Mouse (Mus musculus) liver, embryonic 14.5 days (tissue): ENCODE data around the gene Creg1. TPM values are rescaled to one million over a fixed set of nuclear protein-coding genes. Genes with fewer than 3 reads are reported as not detected.
A peak's percentile ranks its signal among the peaks of the same experiment; 100 is the strongest.

ENCODE experiments used
- ATAC-seq: fragments of 200-750 bp; cut with Nextera tagmentation; 2 replicates; pipeline ENCODE4 v1.8.0; 2017; ENCODE audit warnings: moderate number of reproducible peaks, mild to moderate bottlenecking, moderate library complexity; ENCODE audit not compliant: insufficient read depth
- DNase-seq, 3 experiments: peaks; one replicate each; pipeline ENCODE4 v3.0.0-alpha.2; 2012 to 2013; ENCODE audit warnings: low read depth in 3 of 3, low spot score in 3 of 3
- H3K27ac ChIP-seq: fragments of 300-500 bp; sonication (generic); 2 replicates; pipeline ENCODE4 v1.5.1; 2014; ENCODE audit warnings: moderate library complexity, mild to moderate bottlenecking, control low read depth, inconsistent platforms
- H3K27me3 ChIP-seq: fragments of 300-500 bp; sonication (generic); 2 replicates; pipeline ENCODE4 v1.6.1; 2014; ENCODE audit warnings: mild to moderate bottlenecking, low read length, moderate library complexity; ENCODE audit not compliant: control insufficient read depth, insufficient read depth
- H3K36me3 ChIP-seq: fragments of 300-500 bp; sonication (generic); replicated peaks from 2 replicates; pipeline ENCODE4 v1.6.1; 2014; ENCODE audit warnings: low read depth; ENCODE audit not compliant: control insufficient read depth, insufficient read depth
- H3K4me1 ChIP-seq, 2 experiments: fragments of 200-500 bp in 1 of 2; fragments of 300-500 bp in 1 of 2; sonication (generic) in 1 of 2; replicated peaks; 2 replicates each; pipeline ENCODE4 v1.6.1; 2012 to 2014; ENCODE audit warnings: antibody characterized with exemption in 1 of 2, inconsistent platforms in 1 of 2, low read length in 1 of 2; ENCODE audit not compliant: control insufficient read depth in 2 of 2, insufficient read depth in 2 of 2
- H3K4me2 ChIP-seq: fragments of 300-500 bp; sonication (generic); 2 replicates; pipeline ENCODE4 v1.6.1; 2014; ENCODE audit warnings: low read depth, mild to moderate bottlenecking, control low read depth, moderate library complexity
- H3K4me3 ChIP-seq, 2 experiments: fragments of 200-500 bp in 1 of 2; fragments of 300-500 bp in 1 of 2; sonication (generic) in 1 of 2; 2 replicates each; pipeline ENCODE4 v1.5.1; 2012 to 2014; ENCODE audit warnings: low read depth in 2 of 2, low read length in 2 of 2, mild to moderate bottlenecking in 2 of 2, control low read depth in 1 of 2, inconsistent platforms in 1 of 2, moderate library complexity in 1 of 2; ENCODE audit not compliant: insufficient read depth in 1 of 2
- H3K9ac ChIP-seq: fragments of 300-500 bp; sonication (generic); replicated peaks from 2 replicates; pipeline ENCODE4 v1.6.1; 2014; ENCODE audit warnings: mild to moderate bottlenecking, control low read depth, moderate library complexity
- H3K9me3 ChIP-seq: fragments of 300-500 bp; sonication (generic); 2 replicates; pipeline ENCODE4 v1.6.1; 2016; ENCODE audit warnings: low read length, mixed read lengths; ENCODE audit not compliant: control insufficient read depth
- CTCF ChIP-seq: IDR thresholded peaks from 2 replicates; pipeline ENCODE4 v1.5.1; 2016; ENCODE audit warnings: antibody characterized with exemption, low read depth, control low read depth
- EP300 ChIP-seq: IDR thresholded peaks from 2 replicates; pipeline ENCODE4 v1.6.1; 2016; ENCODE audit warnings: antibody characterized with exemption, low read depth
- WGBS: fragments of 180-500 bp; shearing (Covaris S2); extraction: QIAGEN DNeasy Blood & Tissue Kit; methylation state at CpG from one replicate; pipeline ENCODE4 v1.1.7; 2014; ENCODE audit not compliant: insufficient replicate concordance; 5-methylcytosine and 5-hydroxymethylcytosine counted together
- polyA plus RNA-seq, 2 experiments: library from polyadenylated mRNA; depleted of rRNA in 1 of 2; stranded (reverse) in 1 of 2; unstranded in 1 of 2; fragments of >200 nt; fragmentation: Nextera tagmentation in 1 of 2; extraction: Ambion mirVana in 1 of 2; gene quantifications; 2 replicates each; pipeline versions ENCODE4 v1.2.1 to v1.2.3; 2012 to 2014

Gene Creg1
- polyA plus RNA-seq, 2 experiments = 106 to 369 TPM

DNA sequence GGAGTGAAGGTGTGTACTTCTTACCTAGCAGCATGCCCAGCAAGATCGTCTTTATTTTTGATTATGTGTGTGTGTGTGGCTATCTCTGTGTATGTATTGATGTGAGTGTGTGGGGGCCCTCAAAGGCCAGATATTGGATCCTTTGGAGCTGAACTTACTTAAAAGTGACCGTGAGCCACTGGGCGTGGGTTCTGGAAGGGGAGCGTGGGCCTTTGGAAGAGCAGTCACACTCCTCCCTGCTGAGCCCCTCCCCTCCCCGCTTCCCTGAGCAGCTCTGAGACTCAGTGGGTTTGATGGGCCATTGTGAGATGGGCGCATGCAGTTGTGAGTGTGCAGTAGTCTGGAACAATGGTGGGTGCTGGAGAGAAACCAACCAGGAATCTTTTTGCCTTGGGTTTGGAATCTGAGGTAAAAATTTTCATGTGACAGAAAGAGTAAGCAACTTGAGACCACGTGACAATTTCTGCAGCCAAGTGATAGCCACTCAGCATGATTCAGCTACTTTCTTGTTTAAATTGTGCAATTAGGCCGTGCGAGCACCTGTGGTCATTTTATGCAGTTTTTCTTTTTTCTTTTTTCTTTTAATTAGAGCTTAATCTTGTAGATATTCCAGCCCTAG, 5.5 kb downstream of the Creg1 start:
- H3K4me1 ChIP-seq = peaks cover 35 to 56% of the 10 kb centered on the region in 2 experiments
- peak overlapping the region; percentile 55 for H3K9ac ChIP-seq
- H3K27ac ChIP-seq = peak overlapping the region; percentile 97
- DNase-seq (peak; percentile 81 to 82 (median 81)), ATAC-seq (peak; percentile 54)
- H3K4me2 ChIP-seq = peak overlapping the region; percentile 92
- no peaks in the 10 kb centered on the region for H3K9me3 ChIP-seq
- 14% methylated on average over 9 of the region's 9 CpGs for WGBS
- H3K36me3 ChIP-seq = peaks cover 55% of the 10 kb centered on the region
- no peaks in the 10 kb centered on the region for H3K27me3 ChIP-seq
- TF ChIP-seq CTCF (no peak), EP300 (peak; percentile 90)
- H3K4me3 ChIP-seq = peak overlapping the region; percentile 42 to 64

DNA sequence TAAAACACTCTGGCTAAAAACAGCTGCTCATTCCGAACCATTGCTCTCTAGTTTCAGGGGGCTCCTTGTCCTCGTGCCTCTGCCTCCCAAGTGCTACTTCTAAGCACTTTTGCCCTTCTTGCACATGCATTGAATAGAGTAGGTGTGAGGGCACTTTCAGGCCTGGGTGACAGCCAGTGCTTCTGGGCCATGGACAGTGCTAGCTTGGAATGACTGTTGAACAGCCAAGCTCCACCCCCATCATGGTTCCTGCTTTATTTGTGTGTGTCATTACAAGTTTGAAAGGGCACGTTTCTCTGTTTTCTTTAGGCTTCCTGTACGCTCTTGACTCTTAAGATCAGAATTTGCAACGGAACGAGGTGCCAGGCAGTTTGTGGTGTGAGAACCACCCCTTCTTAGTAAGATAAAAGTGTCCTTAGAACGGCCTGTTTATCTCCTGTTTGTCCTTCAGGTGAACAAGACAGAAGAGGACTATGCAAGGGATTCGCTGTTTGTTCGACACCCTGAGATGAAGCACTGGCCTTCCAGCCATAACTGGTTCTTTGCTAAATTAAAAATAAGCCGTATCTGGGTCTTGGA, 6.7 kb downstream of the Creg1 start:
- H3K36me3 ChIP-seq = peaks cover 60% of the 10 kb centered on the region
- WGBS = 24% methylated on average over 10 of the region's 10 CpGs

GRCm38 (mm10) chr1:165771491-165771897, 7.9 kb downstream of the Creg1 start:
- Histone ChIP-seq H3K9me3 (no peaks in the 10 kb centered on the region), H3K4me3 (peak overlapping the region; percentile 19 to 42), H3K4me2 (peak overlapping the region; percentile 92), H3K36me3 (peaks cover 59% of the 10 kb centered on the region), H3K4me1 (peaks cover 32 to 52% of the 10 kb centered on the region in 2 experiments), H3K9ac (no peak overlapping the region), H3K27me3 (no peaks in the 10 kb centered on the region), H3K27ac (peak overlapping the region; percentile 97)
- DNase-seq = peak; percentile 76 to 82 (median 77)
- peak; percentile 74 for ATAC-seq
- WGBS = under 1% methylated on average over 12 of the region's 12 CpGs
- TF ChIP-seq EP300 = no peak
- peak; percentile 98 for TF ChIP-seq CTCF

More for the DNA sequence above, 6.7 kb downstream of the Creg1 start:
- Histone ChIP-seq H3K9me3 (no peaks in the 10 kb centered on the region), H3K4me3 (peak overlapping the region; percentile 42 to 54), H3K4me1 (peaks cover 33 to 55% of the 10 kb centered on the region in 2 experiments), H3K27me3 (no peaks in the 10 kb centered on the region), H3K9ac (peak overlapping the region; percentile 55), H3K27ac (peak overlapping the region; percentile 97), H3K4me2 (peak overlapping the region; percentile 92)
- ATAC-seq (no peak), DNase-seq (no peak)
- peak; percentile 64 for TF ChIP-seq EP300
- TF ChIP-seq CTCF = no peak

DNA sequence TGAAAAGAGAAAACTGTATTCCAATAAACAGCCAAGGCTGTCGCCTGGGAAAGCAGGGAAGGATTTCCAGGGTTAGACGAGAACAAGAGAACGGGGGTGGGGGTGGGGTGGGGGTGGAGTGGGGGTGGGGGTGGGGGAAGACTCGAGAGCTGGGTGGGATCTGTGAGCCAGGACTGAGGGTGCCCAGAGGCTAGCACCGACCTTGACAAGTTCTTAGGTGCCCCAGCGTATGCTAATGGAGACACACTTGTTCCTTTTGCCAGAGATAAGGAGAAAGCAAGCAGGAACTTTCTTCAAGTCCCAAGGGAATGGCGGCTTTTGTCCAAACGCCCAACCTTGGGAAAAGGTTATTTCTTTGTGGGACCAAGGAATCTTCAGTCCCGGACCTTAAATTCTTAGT, 8.5 kb downstream of the Creg1 start:
- Histone ChIP-seq H3K27me3 (no peaks in the 10 kb centered on the region), H3K4me3 (peak overlapping the region in 1 of 2 experiments; percentile 42; a peak in 1 of 4 replicates), H3K4me2 (peak overlapping the region; percentile 92), H3K36me3 (peaks cover 59% of the 10 kb centered on the region), H3K4me1 (peaks cover 29 to 49% of the 10 kb centered on the region in 2 experiments), H3K9me3 (no peaks in the 10 kb centered on the region), H3K9ac (no peak overlapping the region), H3K27ac (peak overlapping the region; percentile 97; the same call in 1 of the 2 replicates)
- ATAC-seq = no peak
- DNase-seq = no peak
- WGBS = 57% methylated on average over 9 of the region's 9 CpGs
- TF ChIP-seq EP300 = no peak
- TF ChIP-seq CTCF = no peak

GRCm38 (mm10) chr1:165775518-165776294, 12.2 kb downstream of the Creg1 start:
- ATAC-seq (no peak), DNase-seq (no peak)
- TF ChIP-seq EP300 (no peak), CTCF (peak; percentile 83)
- Histone ChIP-seq H3K9me3 (no peaks in the 10 kb centered on the region), H3K27ac (no peak overlapping the region), H3K36me3 (peaks cover 46% of the 10 kb centered on the region), H3K4me2 (peak overlapping the region; percentile 28; the same call in 1 of the 2 replicates), H3K27me3 (no peaks in the 10 kb centered on the region), H3K4me3 (no peak overlapping the region), H3K9ac (no peak overlapping the region), H3K4me1 (peaks cover 11 to 21% of the 10 kb centered on the region in 2 experiments)
- 45% methylated on average over 19 of the region's 19 CpGs for WGBS
